9 mouse cellular contexts compared by ENCODE assay signal in genomic region chr2:66408899-66409739, GRCm38 (mm10). TPM values are rescaled to one million over a fixed set of nuclear protein-coding genes. Genes with fewer than 3 reads are reported as not detected.
A peak's percentile ranks its signal among the peaks of the same experiment; 100 is the strongest.
DNase-seq lines count a peak whose midpoint lies in the region; ATAC-seq and TF ChIP-seq lines count a peak whose summit lies in the region.
"Had no signal": no experiment of that assay in that cellular context is flagged by ENCODE, and none has a peak within 500 bp of the region (broad histone marks: within the 10 kb centered on the region; RNA-seq: fewer than 3 reads in every experiment).

No protein-coding gene starts in this region.

- DNase-seq in lung, embryonic 14.5 days, result peak; percentile 69
- no peak for DNase-seq in lung, postnatal 4 days
- DNase-seq in cerebellum, postnatal 10 days, result peak; percentile 79 to 84
- DNase-seq in left cerebral cortex, adult 2 months (ENCODE audit: extremely low spot score in 1 of 2, low spot score in 2 of 2), result peak; percentile 31 to 43
- peak; percentile 5 for DNase-seq in yolk sac, embryonic 10.5 days (ENCODE audit: low spot score)
- DNase-seq in gastrocnemius, adult 8-10 months (ENCODE audit: low spot score in 2 of 2), result no peak

- H3K4me3 ChIP-seq in lung, embryonic 14.5 days (ENCODE audit: low read depth, low read length), result peak overlapping the region; percentile 35
- H3K4me3 ChIP-seq in heart, embryonic 15.5 days, result peak overlapping the region; percentile 56
- H3K4me3 ChIP-seq in left cerebral cortex, adult 2 months, result peak overlapping the region; percentile 61
- H3K4me3 ChIP-seq in midbrain, embryonic 13.5 days (replicated peaks), result peak overlapping the region; percentile 53

- no peaks in the 10 kb centered on the region for H3K36me3 ChIP-seq in lung, embryonic 14.5 days (ENCODE audit: insufficient read depth)
- no peaks in the 10 kb centered on the region for H3K36me3 ChIP-seq in heart, embryonic 15.5 days
- H3K36me3 ChIP-seq in midbrain, embryonic 13.5 days, result no peaks in the 10 kb centered on the region

- 7% methylated on average over 12 of the region's 12 CpGs for WGBS in lung, embryonic 14.5 days
- WGBS in heart, embryonic 15.5 days, result 5% methylated on average over 12 of the region's 12 CpGs
- WGBS in midbrain, embryonic 13.5 days, result 8% methylated on average over 12 of the region's 12 CpGs

- intact Hi-C loops in left cerebral cortex, adult 2 months (cut with DNase I), result loop anchor here (2.0 kb wide), 3 partner anchors 26 to 72 kb away; partner anchors contain the start of gene Scn1a

- H3K9ac ChIP-seq in lung, embryonic 14.5 days, result no peak overlapping the region
- H3K9ac ChIP-seq in heart, embryonic 15.5 days, result no peak overlapping the region
- H3K9ac ChIP-seq in midbrain, embryonic 13.5 days (replicated peaks), result peak overlapping the region; percentile 67

- peaks cover 8% of the 10 kb centered on the region; the same call in 1 of the 2 replicates for H3K27me3 ChIP-seq in lung, embryonic 14.5 days (ENCODE audit: insufficient read depth, low read length)
- peaks cover 21% of the 10 kb centered on the region for H3K27me3 ChIP-seq in heart, embryonic 15.5 days
- 0 out of 2 replicates have a peak, but pooled peaks cover 3% of the 10 kb centered on the region for H3K27me3 ChIP-seq in midbrain, embryonic 13.5 days

- no peak for TF ChIP-seq CTCF in lung, embryonic 14.5 days (IDR thresholded peaks at IDR 0.05; ENCODE audit: low read depth)
- TF ChIP-seq CTCF in left cerebral cortex, adult 2 months (IDR thresholded peaks at IDR 0.05), result no peak

- H3K4me2 ChIP-seq in lung, embryonic 14.5 days, result peak overlapping the region; percentile 69
- H3K4me2 ChIP-seq in heart, embryonic 15.5 days, result peak overlapping the region; percentile 90
- H3K4me2 ChIP-seq in midbrain, embryonic 13.5 days (replicated peaks), result peak overlapping the region; percentile 60

- ATAC-seq in lung, embryonic 14.5 days (ENCODE audit: insufficient read depth), result peak; percentile 57; the same call in 1 of the 2 replicates
- no peak for ATAC-seq in heart, embryonic 15.5 days (replicated peaks; ENCODE audit: insufficient number of reproducible peaks, insufficient read depth, low FRiP score, low read depth)
- ATAC-seq in midbrain, embryonic 13.5 days, result peak; percentile 73

- no peaks in the 10 kb centered on the region for H3K4me1 ChIP-seq in lung, embryonic 14.5 days (ENCODE audit: insufficient read depth)
- H3K4me1 ChIP-seq in heart, embryonic 15.5 days (replicated peaks), result peaks cover 9% of the 10 kb centered on the region
- H3K4me1 ChIP-seq in midbrain, embryonic 13.5 days (replicated peaks), result peaks cover 19% of the 10 kb centered on the region

- H3K9me3 ChIP-seq in lung, embryonic 14.5 days (ENCODE audit: low read depth, low read length), result no peaks in the 10 kb centered on the region
- no peaks in the 10 kb centered on the region for H3K9me3 ChIP-seq in heart, embryonic 15.5 days (replicated peaks)
- no peaks in the 10 kb centered on the region for H3K9me3 ChIP-seq in midbrain, embryonic 13.5 days

- H3K27ac ChIP-seq in lung, embryonic 14.5 days (ENCODE audit: low read depth), result no peak overlapping the region
- H3K27ac ChIP-seq in heart, embryonic 15.5 days, result no peak overlapping the region
- H3K27ac ChIP-seq in left cerebral cortex, adult 2 months, result peak overlapping the region; percentile 81
- peak overlapping the region; percentile 47; the same call in 1 of the 2 replicates for H3K27ac ChIP-seq in midbrain, embryonic 13.5 days
- H3K27ac ChIP-seq: macrophage had no signal

RNA-seq across cellular contexts. Expression of gene Scn1a, which starts 31.5 kb away (rescaled TPM):
- polyA plus RNA-seq in lung, embryonic 14.5 days (2014; fragmentation: Nextera tagmentation; extraction: Ambion mirVana), result 0.25 and 0.32 TPM in 2 replicates
- polyA plus RNA-seq in heart, embryonic 15.5 days (2015; fragmentation: Nextera tagmentation; extraction: Ambion mirVana), result 0.10 TPM in 2 replicates
- 100 to 1,000 TPM; 114 to 121 TPM for total RNA-seq in left cerebral cortex, adult 2 months (2021)
- polyA plus RNA-seq in midbrain, embryonic 13.5 days (2015; fragmentation: Nextera tagmentation; extraction: Ambion mirVana), result 9.5 and 10.4 TPM in 2 replicates
- total RNA-seq in gastrocnemius, adult 8-10 months (2022), result under 1 TPM in 3 of 4 experiments, not detected in 1; 0.07 to 0.13 (median 0.13) TPM
- polyA plus RNA-seq: macrophage had no signal

Comparison
In these comparisons a context has a peak if more than half of its experiments do, and no peak if none do; other contexts are left out.
1. DNase-seq: peak in lung, embryonic 14.5 days (single experiment), cerebellum, postnatal 10 days (2 of 2), left cerebral cortex, adult 2 months (2 of 2) and yolk sac, embryonic 10.5 days (single experiment); none in lung, postnatal 4 days (0 of 2) and gastrocnemius, adult 8-10 months (0 of 2).
2. H3K27ac ChIP-seq: peak in left cerebral cortex, adult 2 months (single experiment) and midbrain, embryonic 13.5 days (single experiment); none in lung, embryonic 14.5 days (single experiment) and heart, embryonic 15.5 days (single experiment).
3. Peak in every context shown above with its lines, with median percentiles within 50 percentile points of each other: H3K4me2 ChIP-seq and H3K4me3 ChIP-seq.